Mouse (Mus musculus) testis, adult 2 months (tissue): ENCODE measurements at regions not wholly inside any gene's neighbourhood (a gene's known extent, or its start where the extent isn't known, plus 50 kb on each side); places are given as distances from the start of the nearest gene placed in this dataset.

Experiments used
- H3K27ac ChIP-seq: fragments of 200-500 bp; 2 replicates; pipeline ENCODE4 v1.5.1; 2012; ENCODE audit warnings: low read depth, low read length; ENCODE audit not compliant: control insufficient read depth, insufficient read depth
- H3K27me3 ChIP-seq: fragments of 200-500 bp; 2 replicates; pipeline ENCODE4 v1.6.1; 2012; ENCODE audit warnings: mild to moderate bottlenecking, low read length, moderate library complexity; ENCODE audit not compliant: control insufficient read depth, insufficient read depth
- H3K36me3 ChIP-seq: fragments of 200-500 bp; 2 replicates; pipeline ENCODE4 v1.6.1; 2012; ENCODE audit warnings: mild to moderate bottlenecking, low read length; ENCODE audit not compliant: control insufficient read depth, insufficient read depth
- H3K4me1 ChIP-seq: fragments of 200-500 bp; 2 replicates; pipeline ENCODE4 v1.6.1; 2012; ENCODE audit warnings: low read length; ENCODE audit not compliant: control insufficient read depth, insufficient read depth
- H3K4me3 ChIP-seq: fragments of 200-500 bp; 2 replicates; pipeline ENCODE4 v1.5.1; 2012; ENCODE audit warnings: low read depth, mild to moderate bottlenecking, low read length, moderate library complexity, mixed read lengths; ENCODE audit not compliant: control insufficient read depth
- CTCF ChIP-seq: fragments of 200-500 bp; IDR thresholded peaks from 2 replicates; pipeline ENCODE4 v1.5.1; 2012; ENCODE audit warnings: low read depth, mild to moderate bottlenecking, inconsistent platforms, low read length, moderate library complexity; ENCODE audit not compliant: control insufficient read depth, insufficient read depth, insufficient replicate concordance
- POLR2A ChIP-seq: fragments of 200-500 bp; IDR thresholded peaks from 2 replicates; pipeline ENCODE4 v1.6.1; 2012; ENCODE audit warnings: low read depth, mild to moderate bottlenecking, inconsistent platforms, low read length, moderate library complexity; ENCODE audit not compliant: control insufficient read depth

DNA sequence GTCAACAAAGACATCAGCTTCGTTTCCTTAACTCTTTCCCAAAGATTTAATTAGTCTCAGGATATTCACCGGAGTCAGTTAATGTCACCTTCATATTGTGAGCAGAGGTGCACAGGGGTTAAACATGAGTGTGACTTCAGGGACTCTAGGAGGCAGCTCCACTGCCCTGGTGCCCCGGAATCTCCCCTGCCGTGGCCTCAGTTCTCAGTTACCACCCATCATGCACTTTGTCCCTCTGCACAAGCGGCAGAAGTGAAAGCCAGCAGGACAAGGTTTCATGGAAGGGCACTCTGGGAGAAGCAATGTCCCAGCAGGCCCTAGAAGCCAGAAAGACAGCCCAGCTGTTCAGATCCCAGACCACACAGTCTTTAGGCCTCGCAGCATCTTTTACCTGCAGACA lies 150.5 kb upstream of the Egln3 start:
- H3K27ac ChIP-seq: no peak overlapping the region
- H3K27me3 ChIP-seq: no peaks in the 10 kb centered on the region
- no peak overlapping the region for H3K4me3 ChIP-seq
- H3K4me1 ChIP-seq: no peaks in the 10 kb centered on the region
- H3K36me3 ChIP-seq: no peaks in the 10 kb centered on the region
- TF ChIP-seq CTCF: no peak
- TF ChIP-seq POLR2A: no peak

GRCm38 (mm10) chr12:54353694-54354093 lies 150.0 kb upstream of the Egln3 start:
- H3K4me1 ChIP-seq: no peaks in the 10 kb centered on the region
- H3K36me3 ChIP-seq: no peaks in the 10 kb centered on the region
- no peaks in the 10 kb centered on the region for H3K27me3 ChIP-seq
- no peak overlapping the region for H3K4me3 ChIP-seq
- TF ChIP-seq CTCF: no peak
- TF ChIP-seq POLR2A: no peak
- no peak overlapping the region for H3K27ac ChIP-seq

GRCm38 (mm10) chr12:54352963-54353606 lies 149.4 kb upstream of the Egln3 start:
- Histone ChIP-seq H3K27me3 (no peaks in the 10 kb centered on the region), H3K4me3 (no peak overlapping the region), H3K36me3 (no peaks in the 10 kb centered on the region), H3K27ac (no peak overlapping the region), H3K4me1 (no peaks in the 10 kb centered on the region)
- TF ChIP-seq POLR2A (no peak), CTCF (no peak)

GRCm38 (mm10) chr12:54350293-54350692 lies 146.6 kb upstream of the Egln3 start:
- H3K4me3 ChIP-seq: no peak overlapping the region

GRCm38 (mm10) chr12:54349403-54349802 lies 145.7 kb upstream of the Egln3 start:
- Histone ChIP-seq H3K4me1 (no peaks in the 10 kb centered on the region), H3K27ac (no peak overlapping the region), H3K27me3 (no peaks in the 10 kb centered on the region), H3K4me3 (no peak overlapping the region), H3K36me3 (no peaks in the 10 kb centered on the region)
- TF ChIP-seq CTCF (no peak), POLR2A (no peak)

More at GRCm38 (mm10) chr12:54350293-54350692, 146.6 kb upstream of the Egln3 start:
- no peaks in the 10 kb centered on the region for H3K4me1 ChIP-seq
- H3K36me3 ChIP-seq: no peaks in the 10 kb centered on the region
- H3K27ac ChIP-seq: no peak overlapping the region
- H3K27me3 ChIP-seq: no peaks in the 10 kb centered on the region
- no peak for TF ChIP-seq CTCF
- no peak for TF ChIP-seq POLR2A

- Histone ChIP-seq H3K4me1 (no peaks in the 10 kb centered on the region), H3K36me3 (no peaks in the 10 kb centered on the region), H3K27ac (no peak overlapping the region), H3K4me3 (no peak overlapping the region), H3K27me3 (no peaks in the 10 kb centered on the region)
- TF ChIP-seq CTCF (no peak), POLR2A (no peak)
Observed at GRCm38 (mm10) chr12:54343493-54343892, 139.8 kb upstream of the Egln3 start.

DNA sequence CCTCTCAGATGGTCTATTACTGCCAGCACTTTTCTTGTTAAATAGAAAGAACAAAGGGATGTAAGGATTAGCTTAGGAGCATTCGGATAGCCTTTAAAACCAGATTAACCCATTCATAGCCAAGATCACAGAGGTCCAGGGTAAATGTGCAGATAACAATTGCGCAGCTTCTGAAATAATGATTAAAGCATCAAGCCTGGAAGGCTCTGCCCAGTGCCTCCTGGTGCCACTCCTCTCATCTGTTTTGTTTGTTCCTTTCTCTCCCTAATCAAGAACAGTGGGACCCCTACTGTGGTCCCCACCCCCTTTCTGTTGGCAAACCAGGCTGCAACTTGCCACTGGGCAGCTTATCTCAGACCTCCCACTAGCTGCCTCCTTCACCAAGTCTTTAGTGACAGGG lies 131.8 kb upstream of the Egln3 start:
- H3K36me3 ChIP-seq: no peaks in the 10 kb centered on the region
- H3K27me3 ChIP-seq: no peaks in the 10 kb centered on the region
- no peak for TF ChIP-seq CTCF
- TF ChIP-seq POLR2A: no peak
- H3K4me1 ChIP-seq: no peaks in the 10 kb centered on the region
- no peak overlapping the region for H3K27ac ChIP-seq
- no peak overlapping the region for H3K4me3 ChIP-seq

DNA sequence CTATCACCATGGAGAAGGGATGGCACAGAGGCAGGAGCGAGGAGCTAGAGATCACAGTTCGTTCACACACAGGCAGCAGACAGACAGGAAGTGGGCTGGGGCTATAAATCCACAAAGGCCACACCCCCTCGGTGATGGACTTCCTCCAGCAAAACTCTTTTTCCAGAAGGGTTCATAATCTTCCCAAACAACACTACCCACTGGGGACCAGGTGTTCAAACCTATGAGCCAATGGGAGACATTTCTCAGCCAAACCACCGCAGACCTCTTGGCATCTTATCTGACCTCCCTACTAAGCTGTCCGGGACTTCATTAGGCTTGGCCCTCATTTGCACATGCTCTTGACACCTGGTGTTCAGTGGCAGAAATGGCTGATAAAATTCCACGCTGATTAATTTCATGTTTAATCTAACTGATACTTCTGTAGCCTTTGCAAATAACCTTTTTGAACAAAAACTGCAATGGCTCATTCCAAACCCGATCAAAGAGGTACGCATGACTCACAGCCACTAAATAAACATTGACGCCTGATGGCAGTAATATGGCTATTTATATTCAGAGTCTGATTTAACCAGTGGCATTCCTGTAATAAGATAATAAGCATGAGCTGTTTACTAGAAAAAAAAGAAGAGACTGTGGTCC lies 131.0 kb upstream of the Egln3 start:
- H3K27ac ChIP-seq: no peak overlapping the region
- H3K4me1 ChIP-seq: no peaks in the 10 kb centered on the region
- no peaks in the 10 kb centered on the region for H3K27me3 ChIP-seq
- no peak for TF ChIP-seq POLR2A
- TF ChIP-seq CTCF: no peak
- H3K36me3 ChIP-seq: no peaks in the 10 kb centered on the region
- no peak overlapping the region for H3K4me3 ChIP-seq
